Mouse (Mus musculus) midbrain, embryonic 13.5 days (tissue): ENCODE data around the gene Frmpd3. TPM values are rescaled to one million over a fixed set of nuclear protein-coding genes. Genes with fewer than 3 reads are reported as not detected.
"Not testable (repeated sequence)": the region's sequence is repeated elsewhere in the genome, so short reads cannot be mapped to it uniquely, and the experiment has no call there.

Source experiments
- ATAC-seq: fragments of 200-750 bp; cut with Nextera tagmentation; 2 replicates; pipeline ENCODE4 v1.8.0; 2017; ENCODE audit warnings: mild to moderate bottlenecking, moderate TSS enrichment, moderate library complexity
- H3K27ac ChIP-seq: fragments of 300-500 bp; sonication (generic); 2 replicates; pipeline ENCODE4 v1.5.1; 2015; ENCODE audit warnings: inconsistent platforms, mild to moderate bottlenecking, moderate library complexity
- H3K27me3 ChIP-seq: fragments of 300-500 bp; sonication (generic); 2 replicates; pipeline ENCODE4 v1.6.1; 2015; ENCODE audit warnings: mild to moderate bottlenecking, inconsistent platforms
- H3K36me3 ChIP-seq: fragments of 300-500 bp; sonication (generic); 2 replicates; pipeline ENCODE4 v1.6.1; 2015; ENCODE audit warnings: mild to moderate bottlenecking, inconsistent platforms
- H3K4me1 ChIP-seq: fragments of 300-500 bp; sonication (generic); replicated peaks from 2 replicates; pipeline ENCODE4 v1.6.1; 2015; ENCODE audit warnings: inconsistent platforms
- H3K4me2 ChIP-seq: fragments of 300-500 bp; sonication (generic); replicated peaks from 2 replicates; pipeline ENCODE4 v1.6.1; 2015; ENCODE audit warnings: moderate library complexity, mild to moderate bottlenecking, inconsistent platforms
- H3K4me3 ChIP-seq: fragments of 300-500 bp; sonication (generic); replicated peaks from 2 replicates; pipeline ENCODE4 v1.5.1; 2015; ENCODE audit warnings: mild to moderate bottlenecking, inconsistent platforms
- H3K9ac ChIP-seq: fragments of 300-500 bp; sonication (generic); replicated peaks from 2 replicates; pipeline ENCODE4 v1.6.1; 2015; ENCODE audit warnings: mild to moderate bottlenecking, inconsistent platforms
- H3K9me3 ChIP-seq: fragments of 300-500 bp; sonication (generic); 2 replicates; pipeline ENCODE4 v1.6.1; 2016; ENCODE audit warnings: mild to moderate bottlenecking, inconsistent platforms
- WGBS: fragments of 180-500 bp; shearing (Covaris S2); methylation state at CpG from one replicate; pipeline ENCODE4 v1.1.7; 2015; 5-methylcytosine and 5-hydroxymethylcytosine counted together
- polyA plus RNA-seq: library from polyadenylated mRNA; unstranded; fragments of >200 nt; fragmentation: Nextera tagmentation; extraction: Ambion mirVana; gene quantifications from 2 replicates; pipeline ENCODE4 v1.2.1, GENCODE M21; 2015

Gene Frmpd3
- polyA plus RNA-seq: 2.8 and 3.8 TPM in 2 replicates

- peak within 1 kb of the TSS; percentile 40 for H3K4me3 ChIP-seq
- ATAC-seq: peak; percentile 96
- peak within 1 kb of the TSS; percentile 64 for H3K4me2 ChIP-seq
- peak within 1 kb of the TSS; percentile 63 for H3K9ac ChIP-seq
- H3K4me1 ChIP-seq: 0 out of 2 replicates have a peak, but pooled peaks cover 11% of the 10 kb centered on the region
- 26% methylated on average over 24 of the region's 24 CpGs for WGBS
- H3K27ac ChIP-seq: peak within 1 kb of the TSS; percentile 64
- H3K36me3 ChIP-seq: no peaks in the 10 kb centered on the region
- peaks cover 58% of the 10 kb centered on the region for H3K27me3 ChIP-seq
- no peaks in the 10 kb centered on the region for H3K9me3 ChIP-seq
These were observed at the start of gene Frmpd3 for GRCm38 (mm10) chrX:140341656-140342392. Gene Frmpd3, plus strand, starts transcription at chrX:140342263.

DNA sequence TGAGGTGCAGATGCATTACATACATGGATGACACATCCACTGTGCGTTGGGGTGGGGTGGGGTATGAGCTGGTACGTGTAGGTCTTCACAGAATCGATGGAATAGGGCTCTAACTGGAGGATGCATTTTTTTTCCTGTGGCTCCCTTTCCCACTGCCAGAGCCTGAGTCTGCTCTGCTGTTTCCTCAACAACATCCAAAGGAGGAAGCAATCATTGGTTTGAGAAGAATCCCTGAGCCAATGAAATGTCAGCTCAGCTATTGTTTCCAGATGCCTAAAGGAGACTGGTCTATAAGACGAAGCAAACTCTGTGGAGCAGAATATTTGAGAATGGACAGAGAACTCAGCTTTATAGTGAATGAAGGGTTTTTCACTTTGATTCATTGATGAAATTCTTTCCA, 38.3 kb upstream of the Frmpd3 start:
- 80% methylated on average over 4 of the region's 4 CpGs for WGBS
- H3K9ac ChIP-seq: no peak overlapping the region
- ATAC-seq: no peak

GRCm38 (mm10) chrX:140305652-140306051, 36.4 kb upstream of the Frmpd3 start:
- H3K9me3 ChIP-seq: no peaks in the 10 kb centered on the region
- 74% methylated on average over 7 of the region's 7 CpGs for WGBS
- H3K4me2 ChIP-seq: no peak overlapping the region
- H3K27me3 ChIP-seq: peaks cover 47% of the 10 kb centered on the region
- no peaks in the 10 kb centered on the region for H3K36me3 ChIP-seq
- no peak for ATAC-seq
- no peak overlapping the region for H3K9ac ChIP-seq
- H3K27ac ChIP-seq: no peak overlapping the region
- H3K4me3 ChIP-seq: no peak overlapping the region
- no peaks in the 10 kb centered on the region for H3K4me1 ChIP-seq

More for the DNA sequence above, 38.3 kb upstream of the Frmpd3 start:
- H3K4me2 ChIP-seq: no peak overlapping the region
- peaks cover 52% of the 10 kb centered on the region for H3K27me3 ChIP-seq
- H3K4me1 ChIP-seq: no peaks in the 10 kb centered on the region
- no peak overlapping the region for H3K4me3 ChIP-seq
- no peaks in the 10 kb centered on the region for H3K36me3 ChIP-seq
- H3K9me3 ChIP-seq: no peaks in the 10 kb centered on the region
- no peak overlapping the region for H3K27ac ChIP-seq

DNA sequence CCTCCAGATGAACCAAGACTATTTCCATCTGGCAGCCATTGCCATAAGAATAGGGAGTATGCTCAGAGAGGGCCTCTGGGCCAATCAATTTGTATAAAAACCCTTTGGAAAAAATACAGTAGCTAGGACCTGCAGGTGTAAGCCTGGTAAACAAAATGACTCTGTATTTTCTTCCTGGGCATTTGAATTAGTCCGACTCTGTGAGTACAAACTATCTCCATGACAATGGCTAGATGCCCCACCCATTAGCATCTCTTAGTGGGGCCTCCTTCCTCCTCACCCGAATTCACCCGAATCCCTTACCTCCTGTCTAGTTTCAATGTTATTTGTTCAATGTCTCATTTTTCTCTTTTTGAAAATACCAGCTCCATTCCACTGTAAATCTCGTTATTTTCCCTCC, 24.1 kb upstream of the Frmpd3 start:
- no peaks in the 10 kb centered on the region for H3K4me1 ChIP-seq
- no peak overlapping the region for H3K9ac ChIP-seq
- no peak overlapping the region for H3K4me2 ChIP-seq
- WGBS: 77% methylated on average over 4 of the region's 4 CpGs
- no peak overlapping the region for H3K27ac ChIP-seq
- H3K4me3 ChIP-seq: no peak overlapping the region
- no peak for ATAC-seq
- peaks cover 12% of the 10 kb centered on the region; the same call in 1 of the 2 replicates for H3K27me3 ChIP-seq
- H3K36me3 ChIP-seq: no peaks in the 10 kb centered on the region
- H3K9me3 ChIP-seq: no peaks in the 10 kb centered on the region

DNA sequence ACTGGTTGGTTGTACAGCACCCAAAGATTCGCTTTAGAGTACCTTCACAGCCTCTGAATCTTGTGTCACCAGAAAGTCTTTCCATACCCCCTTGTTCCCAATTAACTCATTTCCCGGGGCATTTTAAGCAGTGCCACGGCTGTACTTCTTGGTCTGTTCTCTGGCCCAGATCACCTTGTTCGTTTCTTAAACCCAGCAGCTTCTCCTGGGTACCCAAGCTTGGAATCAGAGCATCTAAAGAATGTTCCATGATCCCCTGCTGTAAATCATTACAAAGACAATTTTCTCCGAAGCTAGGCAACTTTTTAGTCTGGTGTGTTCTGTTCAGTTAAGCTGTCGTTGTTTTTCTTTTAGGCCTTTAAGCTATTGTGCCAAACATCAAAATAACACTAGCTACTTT, 22.9 kb upstream of the Frmpd3 start:
- no peaks in the 10 kb centered on the region for H3K9me3 ChIP-seq
- WGBS: 80% methylated on average over 6 of the region's 6 CpGs
- no peaks in the 10 kb centered on the region for H3K4me1 ChIP-seq
- no peak overlapping the region for H3K27ac ChIP-seq
- H3K36me3 ChIP-seq: no peaks in the 10 kb centered on the region
- peaks cover 12% of the 10 kb centered on the region; the same call in 1 of the 2 replicates for H3K27me3 ChIP-seq
- no peak overlapping the region for H3K4me3 ChIP-seq
- no peak overlapping the region for H3K9ac ChIP-seq
- ATAC-seq: no peak
- H3K4me2 ChIP-seq: no peak overlapping the region

- WGBS: 76% methylated on average over 1 of the region's 1 CpGs
- H3K36me3 ChIP-seq: not testable (repeated sequence)
- H3K27me3 ChIP-seq: peaks cover 10% of the 10 kb centered on the region; the same call in 1 of the 2 replicates
These were observed 21.4 kb upstream of the Frmpd3 start for GRCm38 (mm10) chrX:140320671-140321070.

GRCm38 (mm10) chrX:140342393-140343163, 515 bp downstream of the Frmpd3 start:
- H3K27ac ChIP-seq: peak overlapping the region; percentile 64

More at GRCm38 (mm10) chrX:140320671-140321070, 21.4 kb upstream of the Frmpd3 start:
- not testable (repeated sequence) for H3K4me3 ChIP-seq, H3K9me3 ChIP-seq, H3K27ac ChIP-seq, H3K4me1 ChIP-seq, ATAC-seq, H3K4me2 ChIP-seq, H3K9ac ChIP-seq

DNA sequence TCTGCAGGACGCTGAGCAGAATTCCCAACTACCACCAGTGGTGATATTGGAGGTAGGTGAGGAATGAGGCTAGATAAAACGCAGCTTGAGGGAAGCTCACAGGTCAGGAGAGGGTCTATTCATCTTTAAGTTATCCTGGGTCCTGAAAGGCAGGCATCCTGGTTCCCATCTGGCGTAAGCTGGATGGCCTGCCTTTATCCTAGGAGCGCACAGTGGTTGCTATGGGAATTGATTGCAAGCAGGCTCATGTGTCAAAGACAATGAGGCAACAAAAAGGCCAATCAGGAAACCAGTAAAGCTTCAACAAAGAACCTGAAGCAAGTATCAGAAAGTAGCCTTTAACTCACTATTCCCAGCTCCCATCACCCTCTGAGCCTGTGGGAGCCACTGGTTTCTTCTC, 33.6 kb downstream of the Frmpd3 start:
- Histone ChIP-seq H3K27ac (no peak overlapping the region), H3K9ac (no peak overlapping the region), H3K4me2 (no peak overlapping the region), H3K9me3 (no peaks in the 10 kb centered on the region), H3K27me3 (peaks cover 50% of the 10 kb centered on the region), H3K4me3 (no peak overlapping the region), H3K36me3 (no peaks in the 10 kb centered on the region), H3K4me1 (0 out of 2 replicates have a peak, but pooled peaks cover 4% of the 10 kb centered on the region)
- no peak for ATAC-seq
- WGBS: 33% methylated on average over 4 of the region's 4 CpGs

More at GRCm38 (mm10) chrX:140342393-140343163, 515 bp downstream of the Frmpd3 start:
- peak overlapping the region; percentile 63 for H3K9ac ChIP-seq
- peak overlapping the region; percentile 40 for H3K4me3 ChIP-seq
- 22% methylated on average over 22 of the region's 25 CpGs for WGBS
- H3K4me2 ChIP-seq: peak overlapping the region; percentile 64
- no peaks in the 10 kb centered on the region for H3K9me3 ChIP-seq
- H3K4me1 ChIP-seq: 0 out of 2 replicates have a peak, but pooled peaks cover 11% of the 10 kb centered on the region
- peak; percentile 59 for ATAC-seq
- H3K36me3 ChIP-seq: no peaks in the 10 kb centered on the region
- peaks cover 58% of the 10 kb centered on the region for H3K27me3 ChIP-seq

DNA sequence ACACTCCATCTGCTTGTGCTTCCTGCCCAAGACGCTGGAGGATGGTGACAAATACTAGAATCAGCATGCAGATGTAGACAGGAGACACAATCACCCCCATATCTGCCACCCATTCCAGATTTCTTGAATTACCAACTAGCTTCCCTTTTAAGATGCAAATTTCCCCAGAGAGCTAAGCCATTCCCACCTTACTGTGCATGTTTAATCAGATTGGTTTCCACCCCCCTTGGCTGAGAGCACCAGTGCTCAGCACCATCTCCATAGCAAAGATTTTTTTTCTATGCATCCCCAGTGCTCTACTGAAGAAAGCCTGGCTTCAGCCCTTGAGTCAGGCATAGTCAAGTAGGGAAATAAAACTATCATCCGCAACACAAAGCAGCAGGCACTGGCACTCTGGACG, 57.9 kb downstream of the Frmpd3 start:
- Histone ChIP-seq H3K9me3 (no peaks in the 10 kb centered on the region), H3K4me3 (no peak overlapping the region), H3K4me2 (no peak overlapping the region), H3K27me3 (peaks cover 13% of the 10 kb centered on the region; the same call in 1 of the 2 replicates), H3K9ac (no peak overlapping the region), H3K4me1 (0 out of 2 replicates have a peak, but pooled peaks cover 8% of the 10 kb centered on the region), H3K36me3 (no peaks in the 10 kb centered on the region), H3K27ac (no peak overlapping the region)
- 36% methylated on average over 3 of the region's 3 CpGs for WGBS
- ATAC-seq: no peak

DNA sequence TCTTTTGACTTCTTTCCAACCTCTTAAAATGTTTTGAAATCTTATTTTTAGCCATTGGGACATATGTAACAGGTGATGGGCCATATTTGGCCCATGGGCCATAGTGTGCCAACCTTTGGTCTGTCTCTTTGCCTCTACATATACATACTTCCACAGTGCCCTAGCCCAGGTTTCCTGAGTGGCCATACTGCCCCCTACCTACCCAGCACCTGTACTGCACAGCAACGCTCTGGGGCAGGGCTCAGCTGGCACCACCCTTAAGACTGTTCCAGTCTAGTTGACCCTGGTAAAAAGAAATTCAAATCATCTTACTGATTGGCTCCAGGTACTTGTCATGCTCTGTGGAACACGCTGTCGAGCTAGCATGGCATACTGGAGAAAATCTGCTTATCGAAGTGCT, 60.8 kb downstream of the Frmpd3 start:
- no peak overlapping the region for H3K4me2 ChIP-seq
- no peak overlapping the region for H3K9ac ChIP-seq
- H3K36me3 ChIP-seq: no peaks in the 10 kb centered on the region
- no peaks in the 10 kb centered on the region for H3K9me3 ChIP-seq
- H3K4me1 ChIP-seq: 0 out of 2 replicates have a peak, but pooled peaks cover 8% of the 10 kb centered on the region
- no peak for ATAC-seq
- H3K27me3 ChIP-seq: peaks cover 16% of the 10 kb centered on the region; the same call in 1 of the 2 replicates
- H3K4me3 ChIP-seq: no peak overlapping the region
- whole genome bisulfite sequencing: 51% methylated on average over 4 of the region's 4 CpGs
- H3K27ac ChIP-seq: no peak overlapping the region

GRCm38 (mm10) chrX:140406079-140406478, 64.0 kb downstream of the Frmpd3 start:
- Histone ChIP-seq H3K36me3 (no peaks in the 10 kb centered on the region), H3K4me3 (no peak overlapping the region), H3K4me2 (no peak overlapping the region), H3K9ac (no peak overlapping the region), H3K9me3 (no peaks in the 10 kb centered on the region), H3K27me3 (peaks cover 6% of the 10 kb centered on the region; the same call in 1 of the 2 replicates), H3K27ac (no peak overlapping the region), H3K4me1 (no peaks in the 10 kb centered on the region)
- WGBS: 64% methylated on average over 3 of the region's 4 CpGs
- peak; percentile 60 for ATAC-seq

- ATAC-seq: no peak
- Histone ChIP-seq H3K9me3 (no peaks in the 10 kb centered on the region), H3K9ac (no peak overlapping the region), H3K27ac (no peak overlapping the region), H3K27me3 (peaks cover 6% of the 10 kb centered on the region; the same call in 1 of the 2 replicates), H3K4me2 (no peak overlapping the region), H3K36me3 (no peaks in the 10 kb centered on the region), H3K4me3 (no peak overlapping the region), H3K4me1 (no peaks in the 10 kb centered on the region)
These were observed 64.4 kb downstream of the Frmpd3 start for GRCm38 (mm10) chrX:140406501-140406900.
